9 mouse cellular contexts compared by ENCODE assay signal in the genomic region with DNA sequence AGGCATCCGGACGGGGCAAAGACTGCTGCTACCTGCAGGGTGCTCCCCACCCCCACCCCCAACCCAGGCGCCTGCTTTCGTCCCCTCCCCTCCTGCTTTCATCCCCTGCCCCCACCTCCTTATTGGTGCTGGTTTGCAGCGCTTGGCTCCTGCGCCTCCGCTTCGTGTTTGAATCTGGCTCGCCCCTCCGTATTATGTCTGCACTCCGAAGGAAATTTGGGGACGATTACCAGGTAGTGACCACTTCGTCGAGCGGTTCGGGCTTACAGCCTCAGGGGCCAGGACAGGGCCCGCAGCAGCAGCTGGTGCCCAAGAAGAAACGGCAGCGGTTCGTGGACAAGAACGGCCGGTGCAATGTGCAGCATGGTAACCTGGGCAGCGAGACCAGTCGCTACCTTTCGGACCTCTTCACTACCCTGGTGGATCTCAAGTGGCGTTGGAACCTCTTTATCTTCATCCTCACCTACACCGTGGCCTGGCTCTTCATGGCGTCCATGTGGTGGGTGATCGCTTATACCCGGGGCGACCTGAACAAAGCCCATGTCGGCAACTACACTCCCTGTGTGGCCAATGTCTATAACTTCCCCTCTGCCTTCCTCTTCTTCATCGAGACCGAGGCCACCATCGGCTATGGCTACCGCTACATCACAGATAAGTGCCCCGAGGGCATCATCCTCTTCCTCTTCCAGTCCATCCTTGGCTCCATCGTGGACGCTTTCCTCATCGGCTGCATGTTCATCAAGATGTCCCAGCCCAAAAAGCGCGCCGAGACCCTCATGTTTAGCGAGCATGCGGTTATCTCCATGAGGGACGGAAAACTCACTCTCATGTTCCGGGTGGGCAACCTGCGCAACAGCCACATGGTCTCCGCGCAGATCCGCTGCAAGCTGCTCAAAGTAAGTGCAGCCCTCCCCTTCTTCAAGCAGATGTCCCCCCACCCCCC. TPM values are rescaled to one million over a fixed set of nuclear protein-coding genes. Genes with fewer than 3 reads are reported as not detected.
DNase-seq lines count a peak whose midpoint lies in the region; ATAC-seq and TF ChIP-seq lines count a peak whose summit lies in the region.
"Had no signal": no experiment of that assay in that cellular context is flagged by ENCODE, and none has a peak within 500 bp of the region (broad histone marks: within the 10 kb centered on the region; RNA-seq: fewer than 3 reads in every experiment).

No protein-coding gene starts in this region.

- H3K4me3 ChIP-seq in heart, adult 2 months: peak overlapping the region; percentile 52
- H3K4me3 ChIP-seq in heart, embryonic 13.5 days: peak overlapping the region; percentile 66
- H3K4me3 ChIP-seq in midbrain, postnatal 0 days (ENCODE audit: low read depth, low read length): peak overlapping the region; percentile 74

- peaks cover 2% of the 10 kb centered on the region for H3K36me3 ChIP-seq in heart, adult 2 months (ENCODE audit: control insufficient read depth, insufficient read depth, low read length)
- no peaks in the 10 kb centered on the region for H3K36me3 ChIP-seq in heart, embryonic 13.5 days
- no peaks in the 10 kb centered on the region for H3K36me3 ChIP-seq in midbrain, postnatal 0 days (ENCODE audit: insufficient read depth, low read length)

- WGBS in heart, adult 2 months: 1% methylated on average over 51 of the region's 51 CpGs
- under 1% methylated on average over 51 of the region's 51 CpGs for WGBS in heart, embryonic 13.5 days
- under 1% methylated on average over 51 of the region's 51 CpGs for WGBS in midbrain, postnatal 0 days

- no peaks in the 10 kb centered on the region for H3K4me1 ChIP-seq in heart, adult 2 months (ENCODE audit: control insufficient read depth, insufficient read depth, low read length)
- peaks cover 31% of the 10 kb centered on the region for H3K4me1 ChIP-seq in heart, embryonic 13.5 days
- H3K4me1 ChIP-seq in midbrain, postnatal 0 days (ENCODE audit: insufficient read depth, low read length): no peaks in the 10 kb centered on the region; the same call in 1 of the 2 replicates

- H3K9me3 ChIP-seq in heart, embryonic 13.5 days: no peaks in the 10 kb centered on the region
- no peaks in the 10 kb centered on the region for H3K9me3 ChIP-seq in midbrain, postnatal 0 days (ENCODE audit: low read length)

- DNase-seq in heart, adult 2 months: peak; percentile 5 to 25
- no peak for DNase-seq in heart, adult 11 months
- peak; percentile 62 for DNase-seq in cerebellum, postnatal 14 days
- DNase-seq in left cerebral cortex, adult 8-10 months (ENCODE audit: low spot score in 2 of 2): peak; percentile 13 to 22
- peak; percentile 47 for DNase-seq in midbrain, postnatal 0 days (ENCODE audit: low spot score)
- DNase-seq in kidney, postnatal 4 days: no peak

- no peaks in the 10 kb centered on the region for H3K27me3 ChIP-seq in heart, adult 2 months (ENCODE audit: control insufficient read depth, insufficient read depth, low read length)
- peaks cover 33% of the 10 kb centered on the region for H3K27me3 ChIP-seq in heart, embryonic 13.5 days (replicated peaks)
- H3K27me3 ChIP-seq in midbrain, postnatal 0 days (ENCODE audit: insufficient read depth, low read length): no peaks in the 10 kb centered on the region

- ATAC-seq in heart, embryonic 13.5 days (ENCODE audit: extremely low read depth, insufficient number of reproducible peaks, low FRiP score, low TSS enrichment): no peak
- ATAC-seq in midbrain, postnatal 0 days (ENCODE audit: low FRiP score): peak; percentile 53
- ATAC-seq in CD4-positive, CD25-positive, alpha-beta regulatory T cell, adult 4 months: no peak

- TF ChIP-seq CTCF in heart, adult 2 months (IDR thresholded peaks at IDR 0.05): no peak
- TF ChIP-seq CTCF in midbrain, postnatal 0 days (IDR thresholded peaks at IDR 0.05): no peak

- peak overlapping the region; percentile 86 for H3K4me2 ChIP-seq in heart, embryonic 13.5 days
- H3K4me2 ChIP-seq in midbrain, postnatal 0 days (ENCODE audit: low read depth, low read length, poor library complexity, severe bottlenecking): peak overlapping the region; percentile 91

- intact Hi-C loops in heart, adult 2 months (cut with DNase I): loop anchor here (5.0 kb wide), 1 partner anchor 45 kb away; no protein-coding TSS in a partner anchor

- H3K79me2 ChIP-seq in heart, adult 2 months (replicated peaks; ENCODE audit: control insufficient read depth, insufficient read depth, low read length): no peaks in the 10 kb centered on the region

- peak overlapping the region; percentile 47 for H3K9ac ChIP-seq in heart, adult 2 months (ENCODE audit: low read depth, low read length)
- H3K9ac ChIP-seq in heart, embryonic 13.5 days: peak overlapping the region; percentile 83
- peak overlapping the region; percentile 73 for H3K9ac ChIP-seq in midbrain, postnatal 0 days (replicated peaks; ENCODE audit: low read length, poor library complexity, severe bottlenecking)

- TF ChIP-seq POLR2A in heart, adult 2 months (IDR thresholded peaks at IDR 0.05; ENCODE audit: insufficient read depth, low read depth, low read length): no peak

- TF ChIP-seq EP300 in heart, adult 2 months (IDR thresholded peaks at IDR 0.05; ENCODE audit: insufficient read depth, low read depth, low read length): no peak

- peak overlapping the region; percentile 77 for H3K27ac ChIP-seq in heart, adult 2 months
- H3K27ac ChIP-seq in heart, embryonic 13.5 days (replicated peaks): peak overlapping the region; percentile 60
- peak overlapping the region; percentile 47 for H3K27ac ChIP-seq in midbrain, postnatal 0 days (ENCODE audit: low read depth, low read length)

RNA-seq across cellular contexts. Expression of a gene that starts 1.5 kb away (rescaled TPM):
- 10 to 100 TPM; 61.8 to 63.8 TPM for total RNA-seq in heart, adult 2 months (2021)
- polyA plus RNA-seq in heart, adult 2 months (2012; rRNA removed): 59.6 and 92.4 TPM in 2 replicates
- polyA plus RNA-seq in heart, embryonic 13.5 days (2015; fragmentation: Nextera tagmentation; extraction: Ambion mirVana): 4.9 and 5.1 TPM in 2 replicates
- total RNA-seq in left cerebral cortex, adult 8-10 months (2022): 100 to 1,000 TPM in 2 of 4 experiments, 10 to 100 TPM in 2; 89.0 to 123 (median 102) TPM
- total RNA-seq in midbrain, postnatal 0 days (2014; rRNA removed): 25.3 and 29.7 TPM in 2 replicates
- 5.5 and 5.8 TPM in 2 replicates for polyA plus RNA-seq in midbrain, postnatal 0 days (2015; fragmentation: Nextera tagmentation; extraction: Ambion mirVana)
- polyA plus RNA-seq in CD4-positive, CD25-positive, alpha-beta regulatory T cell, adult 4 months (2017; shearing (Covaris generic)): not detected
- total RNA-seq: common myeloid progenitor, adult 5-6 weeks had no signal

Comparison
In these comparisons a context has a peak if more than half of its experiments do, and no peak if none do; other contexts are left out.
1. DNase-seq: peak in heart, adult 2 months (2 of 2), cerebellum, postnatal 14 days (2 of 2), left cerebral cortex, adult 8-10 months (2 of 2) and midbrain, postnatal 0 days (single experiment); none in heart, adult 11 months (single experiment) and kidney, postnatal 4 days (0 of 2).
2. Peak in every context shown above with its lines, with median percentiles within 50 percentile points of each other: H3K27ac ChIP-seq, H3K4me3 ChIP-seq and H3K9ac ChIP-seq.